Mouse (Mus musculus) frontal cortex, adult (tissue): ENCODE measurements at regions not wholly inside any gene's neighbourhood (a gene's known extent, or its start where the extent isn't known, plus 50 kb on each side); places are given as distances from the start of the nearest gene placed in this dataset.

Source experiments
- ATAC-seq: cut with Nextera tagmentation; 2 replicates; pipeline ENCODE4 v1.9.2; 2017; ENCODE audit warnings: mild to moderate bottlenecking, moderate library complexity, mixed read lengths; ENCODE audit not compliant: low TSS enrichment

- ATAC-seq: no peak; the same call in 1 of the 2 replicates
Measured at GRCm38 (mm10) chr5:64535546-64535945, 267.6 kb upstream of the Klf3 start.

- ATAC-seq: peak; percentile 38
Measured at GRCm38 (mm10) chr5:64536393-64537112, 266.6 kb upstream of the Klf3 start.

GRCm38 (mm10) chr5:64537113-64537780, 265.9 kb upstream of the Klf3 start:
- ATAC-seq: no peak

- ATAC-seq: no peak
Measured at GRCm38 (mm10) chr5:64541765-64542164, 261.4 kb upstream of the Klf3 start.

GRCm38 (mm10) chr5:64555931-64556330, 247.3 kb upstream of the Klf3 start:
- no peak for ATAC-seq

GRCm38 (mm10) chr5:64566451-64567390, 236.5 kb upstream of the Klf3 start:
- no peak for ATAC-seq

- peak; percentile 97 for ATAC-seq
Measured at GRCm38 (mm10) chr5:64567813-64568212, 235.4 kb upstream of the Klf3 start.

- no peak for ATAC-seq
Measured at GRCm38 (mm10) chr5:64568294-64568693, 234.9 kb upstream of the Klf3 start.

GRCm38 (mm10) chr5:64574386-64574785, 228.8 kb upstream of the Klf3 start:
- ATAC-seq: no peak

- ATAC-seq: no peak
Measured at GRCm38 (mm10) chr5:64575896-64576295, 227.3 kb upstream of the Klf3 start.

- no peak for ATAC-seq
Measured at GRCm38 (mm10) chr5:64576426-64577262, 226.5 kb upstream of the Klf3 start.

GRCm38 (mm10) chr5:64577424-64577823, 225.8 kb upstream of the Klf3 start:
- no peak for ATAC-seq

- no peak for ATAC-seq
Measured at GRCm38 (mm10) chr5:64578536-64578935, 224.7 kb upstream of the Klf3 start.

- no peak for ATAC-seq
Measured at GRCm38 (mm10) chr5:64579086-64579485, 224.1 kb upstream of the Klf3 start.

GRCm38 (mm10) chr5:64579494-64580339, 223.5 kb upstream of the Klf3 start:
- no peak for ATAC-seq

GRCm38 (mm10) chr5:64580340-64580723, 222.9 kb upstream of the Klf3 start:
- no peak for ATAC-seq

GRCm38 (mm10) chr5:64580786-64581445, 222.3 kb upstream of the Klf3 start:
- no peak for ATAC-seq

GRCm38 (mm10) chr5:64581461-64581860, 221.7 kb upstream of the Klf3 start:
- ATAC-seq: no peak

GRCm38 (mm10) chr5:64582031-64582430, 221.2 kb upstream of the Klf3 start:
- no peak for ATAC-seq

- no peak for ATAC-seq
Measured at GRCm38 (mm10) chr5:64584308-64584707, 218.9 kb upstream of the Klf3 start.
